Comparison of ENCODE assay signal across 20 mouse cellular contexts in the genomic region with DNA sequence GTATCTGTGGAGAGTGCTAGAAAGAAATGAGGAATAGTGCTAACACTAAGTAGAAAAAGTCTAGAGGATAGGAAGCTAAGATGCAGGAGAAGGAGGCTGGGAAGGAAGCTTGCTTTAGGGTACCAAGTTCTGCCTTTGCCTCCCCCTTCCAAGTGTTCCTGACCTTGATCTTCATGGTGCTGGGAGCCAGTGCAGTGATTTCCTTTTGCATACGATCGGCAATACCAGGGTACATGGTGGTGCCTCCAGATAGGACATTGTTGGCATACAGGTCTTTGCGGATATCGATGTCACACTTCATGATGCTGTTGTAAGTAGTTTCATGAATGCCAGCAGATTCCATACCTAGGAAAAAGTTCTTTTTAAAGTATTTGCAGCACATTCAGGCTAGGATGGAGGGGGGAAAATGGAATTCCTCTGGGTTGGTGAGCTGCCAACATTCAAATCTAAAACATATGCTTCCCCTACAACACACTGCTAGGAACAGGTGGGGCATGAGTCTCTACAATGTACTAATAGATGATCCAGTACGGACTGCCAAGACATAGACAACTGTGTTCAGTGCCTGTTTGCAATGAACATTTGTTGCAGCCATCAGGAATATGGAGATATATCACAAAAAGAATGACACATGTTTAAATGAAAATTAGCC. TPM values are rescaled to one million over a fixed set of nuclear protein-coding genes. Genes with fewer than 3 reads are reported as not detected.
DNase-seq lines count a peak whose midpoint lies in the region; ATAC-seq lines count a peak whose summit lies in the region.
"Had no signal": no experiment of that assay in that cellular context is flagged by ENCODE, and none has a peak within 500 bp of the region (broad histone marks: within the 10 kb centered on the region; RNA-seq: fewer than 3 reads in every experiment).

No protein-coding gene starts in this region.

- 0 out of 2 replicates have a peak, but pooled peaks cover 3% of the 10 kb centered on the region for H3K4me1 ChIP-seq in heart, embryonic 12.5 days (replicated peaks)
- peaks cover 8% of the 10 kb centered on the region for H3K4me1 ChIP-seq in embryonic facial prominence, embryonic 13.5 days
- peaks cover 9% of the 10 kb centered on the region; the same call in 1 of the 2 replicates for H3K4me1 ChIP-seq in limb, embryonic 13.5 days

- peak overlapping the region; percentile 99 for H3K27ac ChIP-seq in heart, embryonic 12.5 days (ENCODE audit: poor library complexity, severe bottlenecking)
- peak overlapping the region; percentile 39; the same call in 1 of the 2 replicates for H3K27ac ChIP-seq in embryonic facial prominence, embryonic 13.5 days
- H3K27ac ChIP-seq in limb, embryonic 13.5 days = no peak overlapping the region; the same call in 1 of the 2 replicates

- peaks cover 23% of the 10 kb centered on the region for H3K36me3 ChIP-seq in heart, embryonic 12.5 days
- no peaks in the 10 kb centered on the region for H3K36me3 ChIP-seq in embryonic facial prominence, embryonic 13.5 days
- no peaks in the 10 kb centered on the region for H3K36me3 ChIP-seq in limb, embryonic 13.5 days

- peak overlapping the region; percentile 52 for H3K9ac ChIP-seq in heart, embryonic 12.5 days
- no peak overlapping the region for H3K9ac ChIP-seq in embryonic facial prominence, embryonic 13.5 days
- no peak overlapping the region for H3K9ac ChIP-seq in limb, embryonic 13.5 days

- peak overlapping the region; percentile 61 for H3K4me2 ChIP-seq in heart, embryonic 12.5 days
- H3K4me2 ChIP-seq in embryonic facial prominence, embryonic 13.5 days = peak overlapping the region; percentile 27
- peak overlapping the region; percentile 35 for H3K4me2 ChIP-seq in limb, embryonic 13.5 days (replicated peaks)
- H3K4me2 ChIP-seq: midbrain, embryonic 11.5 days had no signal

- WGBS in heart, embryonic 12.5 days = 62% methylated on average over 5 of the region's 5 CpGs
- 36% methylated on average over 5 of the region's 5 CpGs for WGBS in embryonic facial prominence, embryonic 13.5 days
- WGBS in limb, embryonic 13.5 days = 44% methylated on average over 5 of the region's 5 CpGs

- ATAC-seq in heart, embryonic 12.5 days (ENCODE audit: insufficient number of reproducible peaks, low FRiP score) = no peak
- ATAC-seq in embryonic facial prominence, embryonic 13.5 days (ENCODE audit: insufficient number of reproducible peaks, insufficient read depth, low FRiP score, low TSS enrichment, low read depth) = no peak
- ATAC-seq in limb, embryonic 13.5 days (ENCODE audit: low FRiP score, low read depth) = peak; percentile 85
- ATAC-seq: activated CD4-positive, CD25-positive, alpha-beta regulatory T cell, adult 4 months had no signal

- peak overlapping the region; percentile 72 for H3K4me3 ChIP-seq in heart, embryonic 12.5 days
- H3K4me3 ChIP-seq in embryonic facial prominence, embryonic 13.5 days = no peak overlapping the region
- H3K4me3 ChIP-seq in limb, embryonic 13.5 days = no peak overlapping the region

- peak; percentile 35 for DNase-seq in embryo, embryonic 10 days (ENCODE audit: low spot score)
- DNase-seq in embryo, embryonic 11 days = no peak
- DNase-seq in heart, adult 8-10 months (ENCODE audit: low spot score) = no peak
- no peak for DNase-seq in cerebellum, postnatal 10 days
- DNase-seq in adrenal gland, adult (ENCODE audit: inconsistent age in 2 of 2, low spot score in 1 of 2) = no peak
- DNase-seq: cerebellum, adult 11 months; kidney, adult 8-10 months; liver; lung, adult 2 months; lung, postnatal 4 days had no signal

- H3K27me3 ChIP-seq in heart, embryonic 12.5 days (replicated peaks) = no peaks in the 10 kb centered on the region
- no peaks in the 10 kb centered on the region for H3K27me3 ChIP-seq in embryonic facial prominence, embryonic 13.5 days
- H3K27me3 ChIP-seq in limb, embryonic 13.5 days = no peaks in the 10 kb centered on the region
- H3K27me3 ChIP-seq: CH12.LX had no signal

- H3K9me3 ChIP-seq in heart, embryonic 12.5 days (replicated peaks) = no peaks in the 10 kb centered on the region
- H3K9me3 ChIP-seq in embryonic facial prominence, embryonic 13.5 days = no peaks in the 10 kb centered on the region
- no peaks in the 10 kb centered on the region for H3K9me3 ChIP-seq in limb, embryonic 13.5 days

RNA-seq across cellular contexts. Expression of gene Actc1, which starts 5.3 kb away (rescaled TPM):
- polyA plus RNA-seq in heart, embryonic 12.5 days (2016; fragmentation: Nextera tagmentation; extraction: Ambion mirVana) = 11,986 and 12,061 TPM in 2 replicates
- over 10,000 TPM in 3 of 4 experiments, 1,000 to 10,000 TPM in 1; 8,568 to 14,785 (median 13,606) TPM for total RNA-seq in heart, adult 8-10 months (2022)
- 115 and 185 TPM in 2 replicates for polyA plus RNA-seq in embryonic facial prominence, embryonic 13.5 days (2015; fragmentation: Nextera tagmentation; extraction: Ambion mirVana)
- 825 and 834 TPM in 2 replicates for polyA plus RNA-seq in limb, embryonic 13.5 days (2015; fragmentation: Nextera tagmentation; extraction: Ambion mirVana)
- total RNA-seq: CH12.LX; common myeloid progenitor, adult 5-6 weeks; hematopoietic stem cell, adult 5-6 weeks; neutrophil, adult 5-6 weeks had no signal
- polyA plus RNA-seq: activated CD4-positive, CD25-positive, alpha-beta regulatory T cell, adult 4 months had no signal

RNA-seq across cellular contexts. Expression of gene Gjd2, which starts 34.7 kb away (rescaled TPM):
- 0.10 TPM in 1 of 2 replicates, not detected in the other for polyA plus RNA-seq in heart, embryonic 12.5 days (2016; fragmentation: Nextera tagmentation; extraction: Ambion mirVana)
- not detected for total RNA-seq in heart, adult 8-10 months (2022)
- polyA plus RNA-seq in embryonic facial prominence, embryonic 13.5 days (2015; fragmentation: Nextera tagmentation; extraction: Ambion mirVana) = 0.18 TPM in 1 of 2 replicates, not detected in the other
- 0.13 and 0.23 TPM in 2 replicates for polyA plus RNA-seq in limb, embryonic 13.5 days (2015; fragmentation: Nextera tagmentation; extraction: Ambion mirVana)
- total RNA-seq: CH12.LX; common myeloid progenitor, adult 5-6 weeks; hematopoietic stem cell, adult 5-6 weeks; neutrophil, adult 5-6 weeks had no signal
- polyA plus RNA-seq: activated CD4-positive, CD25-positive, alpha-beta regulatory T cell, adult 4 months; thymus, postnatal 0 days had no signal

Comparison
In these comparisons a context has a peak if more than half of its experiments do, and no peak if none do; other contexts are left out.
1. RNA of gene Actc1, which starts 5.3 kb away (polyA plus RNA-seq): 11,986 to 12,061 TPM in heart, embryonic 12.5 days; 825 to 834 TPM in limb, embryonic 13.5 days and 115 to 185 TPM in embryonic facial prominence, embryonic 13.5 days; every median in the first group is over 10 times any median in the second.
2. Peak in every context shown above with its lines, with median percentiles within 50 percentile points of each other: H3K4me2 ChIP-seq.